Comparison of ENCODE assay signal across 21 mouse cellular contexts in the genomic region with DNA sequence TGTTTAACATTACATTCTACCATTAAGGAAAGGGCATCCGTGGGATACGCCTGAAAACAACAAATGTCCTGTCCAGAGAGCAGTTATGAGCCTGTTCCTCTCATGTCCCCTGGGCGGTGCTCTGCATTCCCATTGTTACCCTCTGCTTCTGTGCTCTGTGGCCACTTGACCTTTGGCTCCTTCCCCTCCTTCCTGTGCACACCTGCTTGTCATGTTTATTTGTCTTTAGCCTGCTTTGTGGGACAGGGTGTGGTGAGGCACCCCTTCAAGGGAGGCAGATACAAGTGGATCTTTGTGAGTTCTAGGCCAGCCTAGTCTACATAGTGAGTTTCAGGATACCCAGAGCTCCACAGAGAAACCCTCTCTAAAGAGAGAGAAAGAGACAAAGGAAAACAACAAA.
"Had no signal": no experiment of that assay in that cellular context is flagged by ENCODE, and none has a peak within 500 bp of the region (broad histone marks: within the 10 kb centered on the region; RNA-seq: fewer than 3 reads in every experiment).

No protein-coding gene starts in this region.

- H3K27me3 ChIP-seq: megakaryocyte, embryonic 14.5 days; midbrain, embryonic 13.5 days; neural tube, embryonic 13.5 days; stomach, embryonic 15.5 days had no signal

- H3K9me3 ChIP-seq: megakaryocyte, embryonic 14.5 days; midbrain, embryonic 10.5 days; midbrain, embryonic 13.5 days; neural tube, embryonic 13.5 days; stomach, embryonic 15.5 days had no signal

- H3K4me1 ChIP-seq: megakaryocyte, embryonic 14.5 days; midbrain, embryonic 10.5 days; midbrain, embryonic 13.5 days; neural tube, embryonic 13.5 days; stomach, embryonic 15.5 days had no signal

- H3K9ac ChIP-seq: liver, embryonic 14.5 days; midbrain, embryonic 13.5 days; neural tube, embryonic 13.5 days; stomach, embryonic 15.5 days had no signal

- H3K4me2 ChIP-seq: midbrain, embryonic 13.5 days; neural tube, embryonic 13.5 days; stomach, embryonic 15.5 days had no signal

- H3K27ac ChIP-seq: left cerebral cortex, adult 2 months; liver, embryonic 14.5 days; midbrain, embryonic 10.5 days; midbrain, embryonic 13.5 days; neural tube, embryonic 13.5 days; stomach, embryonic 15.5 days had no signal

- ATAC-seq: intestine, embryonic 16.5 days; midbrain, embryonic 13.5 days; midbrain, embryonic 16.5 days had no signal

- DNase-seq: kidney, adult 18-20 months; kidney, adult 9 months; kidney, postnatal 14 days; kidney, postnatal 4 days; layer of hippocampus, postnatal 36 days; lung, adult 2 months; lung, postnatal 36 days; retina, postnatal 1 day; right cerebral cortex, postnatal 25 days; spleen, adult 18-20 months; thymus, postnatal 36 days had no signal

- H3K4me3 ChIP-seq: left cerebral cortex, adult 2 months; megakaryocyte, embryonic 14.5 days; midbrain, embryonic 10.5 days; midbrain, embryonic 13.5 days; myocyte; neural tube, embryonic 13.5 days; stomach, embryonic 15.5 days had no signal
